Mouse (Mus musculus) ES-Bruce4 (cell line): ENCODE measurements at regions not wholly inside any gene's neighbourhood (a gene's known extent, or its start where the extent isn't known, plus 50 kb on each side); places are given as distances from the start of the nearest gene placed in this dataset.

ENCODE experiments used
- CTCF ChIP-seq: IDR thresholded peaks from one replicate; pipeline ENCODE4 v1.8.1; 2011; ENCODE audit warnings: low read depth, low read length
- EP300 ChIP-seq: IDR thresholded peaks from 2 replicates; pipeline ENCODE4 v1.6.1; 2011; ENCODE audit warnings: low read depth, low read length; ENCODE audit not compliant: insufficient read depth
- POLR2A ChIP-seq: IDR thresholded peaks from one replicate; pipeline ENCODE4 v1.8.1; 2011; ENCODE audit warnings: low read length; ENCODE audit not compliant: insufficient read depth

GRCm38 (mm10) chr10:46114631-46115130, 537.1 kb downstream of the Hace1 start:
- TF ChIP-seq CTCF (no peak), POLR2A (no peak), EP300 (no peak)
